Mouse (Mus musculus) liver, embryonic 12.5 days (tissue): Measurements from ENCODE around the gene Ckap5. TPM values are rescaled to one million over a fixed set of nuclear protein-coding genes. Genes with fewer than 3 reads are reported as not detected.

ENCODE experiments used
- ATAC-seq: fragments of 200-750 bp; cut with Nextera tagmentation; 2 replicates; pipeline ENCODE4 v1.8.0; 2017; ENCODE audit warnings: moderate number of reproducible peaks, mild to moderate bottlenecking, moderate library complexity
- H3K27ac ChIP-seq: fragments of 300-500 bp; sonication (generic); 2 replicates; pipeline ENCODE4 v1.5.1; 2016; ENCODE audit warnings: mild to moderate bottlenecking
- H3K27me3 ChIP-seq: fragments of 300-500 bp; sonication (generic); replicated peaks from 2 replicates; pipeline ENCODE4 v1.6.1; 2016; ENCODE audit warnings: mild to moderate bottlenecking, moderate library complexity
- H3K36me3 ChIP-seq: fragments of 300-500 bp; sonication (generic); 2 replicates; pipeline ENCODE4 v1.6.1; 2016; ENCODE audit warnings: mild to moderate bottlenecking, moderate library complexity
- H3K4me1 ChIP-seq: fragments of 300-500 bp; sonication (generic); 2 replicates; pipeline ENCODE4 v1.6.1; 2016
- H3K4me2 ChIP-seq: fragments of 300-500 bp; sonication (generic); 2 replicates; pipeline ENCODE4 v1.6.1; 2016; ENCODE audit warnings: mild to moderate bottlenecking, moderate library complexity
- H3K4me3 ChIP-seq: fragments of 300-500 bp; sonication (generic); 2 replicates; pipeline ENCODE4 v1.5.1; 2016; ENCODE audit warnings: mild to moderate bottlenecking, moderate library complexity
- H3K9ac ChIP-seq: fragments of 300-500 bp; sonication (generic); 2 replicates; pipeline ENCODE4 v1.6.1; 2016; ENCODE audit warnings: mild to moderate bottlenecking, moderate library complexity
- H3K9me3 ChIP-seq: fragments of 300-500 bp; sonication (generic); replicated peaks from 2 replicates; pipeline ENCODE4 v1.6.1; 2016; ENCODE audit warnings: mild to moderate bottlenecking, moderate library complexity
- WGBS: fragments of 180-500 bp; shearing (Covaris S2); methylation state at CpG from one replicate; pipeline ENCODE4 v1.1.7; 2016; ENCODE audit not compliant: insufficient replicate concordance; 5-methylcytosine and 5-hydroxymethylcytosine counted together
- polyA plus RNA-seq: library from polyadenylated mRNA; unstranded; fragments of >200 nt; fragmentation: Nextera tagmentation; extraction: Ambion mirVana; gene quantifications from 2 replicates; pipeline ENCODE4 v1.2.1, GENCODE M21; 2016

Ckap5 gene
- polyA plus RNA-seq, 1 experiment from 2014 or later = 59.1 TPM

DNA sequence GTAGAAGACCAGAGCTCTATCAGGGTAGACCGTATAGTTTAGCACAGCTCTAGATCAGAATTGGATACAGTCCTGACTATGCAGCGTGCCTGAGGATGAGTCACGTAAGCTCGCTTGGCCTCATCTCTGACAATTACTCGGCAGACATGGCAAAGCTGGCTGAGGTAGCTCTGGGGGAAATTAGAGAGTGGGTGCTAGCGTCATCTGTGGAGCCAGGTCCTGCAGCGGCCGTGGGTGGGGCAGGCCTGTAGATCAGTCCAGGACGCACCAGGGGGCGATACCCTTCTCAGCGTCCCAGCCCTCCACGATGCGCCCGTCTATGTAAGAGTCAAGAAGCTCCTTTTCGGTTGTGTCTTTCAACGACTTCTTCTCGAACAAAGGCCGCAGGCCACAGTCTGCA is 103.1 kb downstream of the Ckap5 start:
- WGBS = 72% methylated on average over 18 of the region's 18 CpGs
- H3K9me3 ChIP-seq = no peaks in the 10 kb centered on the region
- H3K4me1 ChIP-seq = peaks cover 12% of the 10 kb centered on the region

DNA sequence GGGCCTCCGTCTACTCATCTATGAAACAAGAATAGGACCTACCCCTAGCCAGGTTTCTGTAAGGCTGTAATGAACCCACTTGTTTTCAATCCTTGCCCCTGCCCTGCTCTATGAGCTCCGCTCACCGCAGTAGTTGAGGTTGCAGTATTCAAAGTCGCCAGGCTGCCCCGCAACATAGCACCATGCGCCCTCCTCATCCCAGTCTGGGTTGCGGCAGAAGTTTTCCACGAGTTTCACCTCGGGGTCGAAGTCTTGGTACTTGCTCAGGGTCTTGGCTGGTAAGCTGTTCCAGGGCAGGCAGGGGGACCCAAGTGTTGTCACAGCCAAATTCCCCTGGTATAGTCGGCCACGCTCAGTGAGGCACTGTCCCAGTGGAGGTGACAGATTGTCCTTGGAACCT is 103.8 kb downstream of the Ckap5 start:
- peaks cover 19% of the 10 kb centered on the region for H3K4me1 ChIP-seq
- H3K27ac ChIP-seq = no peak overlapping the region
- no peak overlapping the region for H3K4me2 ChIP-seq
- no peak overlapping the region for H3K4me3 ChIP-seq
- ATAC-seq = no peak
- H3K27me3 ChIP-seq = peaks cover 9% of the 10 kb centered on the region; the same call in 1 of the 2 replicates
- H3K36me3 ChIP-seq = 0 out of 2 replicates have a peak, but pooled peaks cover under 1% of the 10 kb centered on the region
- H3K9ac ChIP-seq = no peak overlapping the region
- H3K9me3 ChIP-seq = no peaks in the 10 kb centered on the region
- WGBS = 79% methylated on average over 12 of the region's 12 CpGs

More for the DNA sequence above, 103.1 kb downstream of the Ckap5 start:
- no peak for ATAC-seq
- H3K4me3 ChIP-seq = no peak overlapping the region
- H3K4me2 ChIP-seq = no peak overlapping the region
- H3K27ac ChIP-seq = no peak overlapping the region
- no peak overlapping the region for H3K9ac ChIP-seq
- peaks cover 9% of the 10 kb centered on the region; the same call in 1 of the 2 replicates for H3K27me3 ChIP-seq
- H3K36me3 ChIP-seq = peaks cover 4% of the 10 kb centered on the region; the same call in 1 of the 2 replicates

DNA sequence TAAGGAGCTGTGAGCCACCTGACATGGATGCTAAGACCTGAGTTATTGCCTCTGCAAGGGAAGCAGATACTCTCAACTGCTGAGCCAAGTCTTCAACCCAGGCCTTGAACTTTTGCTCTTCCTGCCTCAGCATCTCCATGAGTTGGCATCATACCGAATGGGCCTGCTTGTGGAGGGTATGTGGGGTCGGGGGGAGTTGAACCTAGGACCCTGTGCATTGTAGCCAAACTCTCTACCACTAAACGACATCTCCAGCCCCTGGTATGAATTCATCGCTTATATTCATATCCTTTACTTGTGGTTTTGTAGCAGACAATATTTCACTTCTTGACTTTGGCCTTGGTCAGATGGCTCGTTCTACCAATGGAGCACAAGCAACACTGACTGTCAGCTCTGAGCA is 105.3 kb downstream of the Ckap5 start:
- H3K9me3 ChIP-seq = no peaks in the 10 kb centered on the region
- ATAC-seq = no peak
- H3K4me1 ChIP-seq = peaks cover 33% of the 10 kb centered on the region
- H3K36me3 ChIP-seq = no peaks in the 10 kb centered on the region
- no peak overlapping the region for H3K4me2 ChIP-seq
- peaks cover 9% of the 10 kb centered on the region; the same call in 1 of the 2 replicates for H3K27me3 ChIP-seq
- no peak overlapping the region for H3K27ac ChIP-seq
- 74% methylated on average over 5 of the region's 5 CpGs for WGBS
- no peak overlapping the region for H3K4me3 ChIP-seq
- no peak overlapping the region for H3K9ac ChIP-seq

DNA sequence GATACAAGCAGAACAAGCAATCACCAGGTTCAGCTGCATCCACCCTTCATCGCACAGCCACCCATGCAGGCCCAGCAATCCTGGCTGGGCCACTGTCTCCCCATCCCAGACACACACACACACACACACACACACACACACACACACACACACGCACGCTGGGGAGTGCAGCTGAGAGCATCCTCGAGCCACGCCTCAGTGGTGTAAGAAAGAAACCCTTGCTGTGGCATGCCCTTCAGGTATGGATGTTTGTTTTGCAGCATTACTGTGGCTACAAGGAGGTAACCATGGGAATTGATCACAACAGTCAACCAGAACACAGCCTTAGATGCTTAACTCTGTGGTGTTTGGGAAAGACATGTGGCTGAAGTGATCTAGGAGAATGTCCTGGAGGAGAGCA is 105.8 kb downstream of the Ckap5 start:
- H3K4me1 ChIP-seq = peaks cover 37% of the 10 kb centered on the region
- H3K9me3 ChIP-seq = no peaks in the 10 kb centered on the region
- H3K9ac ChIP-seq = no peak overlapping the region
- ATAC-seq = no peak
- 73% methylated on average over 5 of the region's 5 CpGs for WGBS
- H3K36me3 ChIP-seq = no peaks in the 10 kb centered on the region
- H3K4me3 ChIP-seq = no peak overlapping the region
- H3K27ac ChIP-seq = no peak overlapping the region
- peaks cover 9% of the 10 kb centered on the region; the same call in 1 of the 2 replicates for H3K27me3 ChIP-seq
- no peak overlapping the region for H3K4me2 ChIP-seq

DNA sequence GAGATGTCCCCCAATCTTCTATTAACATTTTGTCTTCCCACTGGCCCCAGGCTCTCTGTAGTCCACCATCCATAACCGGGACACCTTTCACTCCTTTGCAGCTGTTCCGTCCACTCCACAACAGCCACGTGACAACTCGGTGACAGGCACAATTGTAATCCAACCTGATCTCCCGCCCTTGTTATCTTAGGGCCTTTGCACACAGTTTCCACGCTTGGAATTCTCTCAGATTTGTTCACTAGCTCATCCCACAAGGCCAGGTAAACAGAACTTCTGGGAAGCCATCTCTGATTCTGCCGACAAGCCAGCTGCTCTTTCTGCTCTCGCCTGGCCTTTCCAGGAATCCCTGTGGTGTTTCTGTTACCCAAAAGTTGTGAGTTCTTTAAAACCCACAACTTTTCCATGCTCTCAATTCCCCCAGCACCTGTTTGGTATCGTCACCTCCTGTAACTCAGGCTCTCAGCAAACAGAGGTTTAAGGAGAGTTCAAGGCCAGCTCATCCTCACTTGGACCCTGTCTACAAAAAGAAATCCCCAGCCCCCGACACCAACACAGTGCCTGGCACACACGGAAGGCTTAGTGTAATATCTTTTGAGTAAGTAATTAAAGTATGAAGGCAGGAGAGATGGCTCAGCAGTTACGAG is 106.9 kb downstream of the Ckap5 start:
- peaks cover 37% of the 10 kb centered on the region for H3K4me1 ChIP-seq
- H3K27ac ChIP-seq = peak overlapping the region; percentile 63
- no peaks in the 10 kb centered on the region for H3K9me3 ChIP-seq
- WGBS = 72% methylated on average over 12 of the region's 12 CpGs
- no peaks in the 10 kb centered on the region for H3K36me3 ChIP-seq
- H3K27me3 ChIP-seq = peaks cover 6% of the 10 kb centered on the region; the same call in 1 of the 2 replicates
- H3K4me3 ChIP-seq = 0 out of 2 replicates have a peak overlapping the region, but pooled peaks have one; percentile 6
- no peak overlapping the region for H3K9ac ChIP-seq
- peak overlapping the region; percentile 57 for H3K4me2 ChIP-seq
- ATAC-seq = no peak

- peak; percentile 77 for ATAC-seq
- peak overlapping the region; percentile 42 for H3K4me3 ChIP-seq
- peak overlapping the region; percentile 57 for H3K4me2 ChIP-seq
- peak overlapping the region; percentile 59 for H3K27ac ChIP-seq
- 34% methylated on average over 9 of the region's 9 CpGs for WGBS
- H3K9ac ChIP-seq = peak overlapping the region; percentile 54
- no peaks in the 10 kb centered on the region for H3K9me3 ChIP-seq
- H3K36me3 ChIP-seq = no peaks in the 10 kb centered on the region
- peaks cover 37% of the 10 kb centered on the region for H3K4me1 ChIP-seq
- peaks cover 6% of the 10 kb centered on the region; the same call in 1 of the 2 replicates for H3K27me3 ChIP-seq
Measured at GRCm38 (mm10) chr2:91634841-91635240, 108.3 kb downstream of the Ckap5 start.

DNA sequence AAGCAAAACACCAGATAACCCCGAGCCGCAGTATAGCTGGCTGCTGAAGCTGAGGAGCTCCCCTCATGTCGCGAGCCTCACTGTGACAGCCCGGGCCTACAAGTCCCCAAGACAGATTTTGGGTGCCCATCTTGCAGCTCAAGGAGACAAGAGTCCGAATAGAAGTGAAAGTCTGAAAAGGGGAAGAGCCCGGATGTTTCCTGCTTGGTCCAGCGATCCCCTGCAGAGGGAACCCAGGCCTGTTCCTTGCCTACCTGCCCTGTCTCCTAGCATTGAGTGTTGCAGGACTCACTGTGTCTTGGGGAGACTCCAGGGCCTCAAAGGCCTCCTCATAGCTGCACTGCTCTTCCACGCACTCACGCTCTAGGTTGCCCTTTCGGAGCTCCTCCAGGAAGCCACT is 108.9 kb downstream of the Ckap5 start:
- Histone ChIP-seq H3K36me3 (no peaks in the 10 kb centered on the region), H3K4me3 (peak overlapping the region; percentile 42), H3K4me1 (peaks cover 43% of the 10 kb centered on the region), H3K9me3 (no peaks in the 10 kb centered on the region), H3K4me2 (peak overlapping the region; percentile 57), H3K27ac (peak overlapping the region; percentile 59), H3K27me3 (peaks cover 2% of the 10 kb centered on the region; the same call in 1 of the 2 replicates), H3K9ac (peak overlapping the region; percentile 54)
- WGBS = 61% methylated on average over 11 of the region's 11 CpGs
- no peak for ATAC-seq

- ATAC-seq = peak; percentile 30; the same call in 1 of the 2 replicates
- Histone ChIP-seq H3K27ac (peak within 1 kb of the TSS; percentile 59), H3K4me2 (peak within 1 kb of the TSS; percentile 57), H3K4me3 (peak within 1 kb of the TSS; percentile 42), H3K9me3 (no peaks in the 10 kb centered on the region), H3K27me3 (no peaks in the 10 kb centered on the region), H3K4me1 (peaks cover 48% of the 10 kb centered on the region), H3K36me3 (no peaks in the 10 kb centered on the region), H3K9ac (peak within 1 kb of the TSS; percentile 54)
- WGBS = 69% methylated on average over 8 of the region's 8 CpGs
Measured at GRCm38 (mm10) chr2:91636229-91636628, 109.7 kb downstream of the Ckap5 start, which contains the start of gene F2. F2 (minus strand) TSS chr2:91636414.

GRCm38 (mm10) chr2:91636727-91637338 is 110.3 kb downstream of the Ckap5 start:
- H3K9me3 ChIP-seq = no peaks in the 10 kb centered on the region
- H3K4me2 ChIP-seq = peak overlapping the region; percentile 57
- 66% methylated on average over 5 of the region's 5 CpGs for WGBS
- H3K27me3 ChIP-seq = no peaks in the 10 kb centered on the region
- ATAC-seq = peak; percentile 53
- no peak overlapping the region for H3K9ac ChIP-seq
- peak overlapping the region; percentile 59 for H3K27ac ChIP-seq
- peaks cover 53% of the 10 kb centered on the region for H3K4me1 ChIP-seq
- H3K4me3 ChIP-seq = no peak overlapping the region
- H3K36me3 ChIP-seq = no peaks in the 10 kb centered on the region

DNA sequence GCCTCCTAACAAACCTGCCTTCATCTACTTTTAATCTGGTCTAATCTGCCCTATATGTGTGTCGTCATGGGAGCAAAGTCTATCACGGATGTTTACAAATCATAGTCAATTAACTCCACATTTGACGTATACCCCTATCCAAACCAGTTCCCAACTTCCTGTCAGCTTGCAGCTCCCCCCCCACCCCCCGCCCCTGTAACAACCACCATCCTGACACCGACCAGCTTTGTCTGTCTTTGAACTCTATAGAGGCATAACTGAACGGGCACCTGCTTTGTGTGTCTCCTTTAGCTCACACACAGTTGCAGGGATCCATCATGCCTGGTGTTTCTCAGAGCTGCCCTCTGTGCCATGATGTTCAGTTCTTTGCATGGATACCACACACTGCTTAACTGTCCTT is 112.4 kb downstream of the Ckap5 start:
- Histone ChIP-seq H3K27me3 (no peaks in the 10 kb centered on the region), H3K9me3 (no peaks in the 10 kb centered on the region), H3K27ac (no peak overlapping the region), H3K4me1 (peaks cover 69% of the 10 kb centered on the region), H3K4me2 (no peak overlapping the region), H3K36me3 (peaks cover 14% of the 10 kb centered on the region), H3K9ac (no peak overlapping the region), H3K4me3 (no peak overlapping the region)
- 67% methylated on average over 6 of the region's 6 CpGs for WGBS
- ATAC-seq = no peak

DNA sequence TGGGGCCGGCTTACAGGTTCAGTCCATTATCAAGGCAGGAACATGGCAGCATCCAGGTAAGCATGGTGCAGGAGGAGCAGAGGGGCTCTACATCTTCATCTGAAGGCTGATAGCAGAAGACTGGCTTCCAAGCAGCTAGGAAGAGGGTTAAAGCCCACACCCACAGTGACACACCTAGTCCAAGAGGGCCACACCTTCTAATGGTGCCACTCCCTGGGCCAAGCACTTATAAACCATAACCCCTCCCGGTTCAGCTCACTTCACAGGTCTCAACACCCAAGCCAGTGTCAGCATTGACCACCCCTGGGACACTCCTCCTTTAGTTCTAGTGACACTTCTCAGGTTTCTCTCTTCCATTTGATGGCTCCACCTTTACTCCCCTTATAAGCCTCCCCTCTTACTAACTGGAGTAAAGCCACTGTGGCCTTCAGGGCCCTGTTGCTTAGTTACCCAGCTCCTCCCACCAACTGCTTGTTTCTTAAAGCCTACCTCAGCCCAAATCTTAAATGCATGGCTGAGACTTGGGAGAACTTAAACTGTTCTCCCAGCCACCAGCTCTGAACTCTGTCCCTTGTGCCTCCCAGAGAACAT is 116.4 kb downstream of the Ckap5 start:
- Histone ChIP-seq H3K9me3 (no peaks in the 10 kb centered on the region), H3K4me1 (peaks cover 46% of the 10 kb centered on the region), H3K27ac (peak overlapping the region; percentile 77), H3K4me2 (peak overlapping the region; percentile 48), H3K27me3 (no peaks in the 10 kb centered on the region), H3K9ac (peak overlapping the region; percentile 41; the same call in 1 of the 2 replicates), H3K4me3 (no peak overlapping the region), H3K36me3 (peaks cover 54% of the 10 kb centered on the region)
- 68% methylated on average over 2 of the region's 2 CpGs for WGBS
- ATAC-seq = peak; percentile 84

- WGBS = 88% methylated on average over 11 of the region's 11 CpGs
- peaks cover 57% of the 10 kb centered on the region for H3K4me1 ChIP-seq
- peaks cover 57% of the 10 kb centered on the region for H3K36me3 ChIP-seq
- ATAC-seq = no peak
- no peaks in the 10 kb centered on the region for H3K27me3 ChIP-seq
- peak overlapping the region; percentile 77 for H3K27ac ChIP-seq
- no peak overlapping the region for H3K4me3 ChIP-seq
- no peaks in the 10 kb centered on the region for H3K9me3 ChIP-seq
- H3K9ac ChIP-seq = no peak overlapping the region
- H3K4me2 ChIP-seq = no peak overlapping the region
Measured at GRCm38 (mm10) chr2:91644021-91644420, 117.5 kb downstream of the Ckap5 start.
